Mouse (Mus musculus) ovary, postnatal 14 days (tissue): Measurements from ENCODE around the gene Plagl2.

Experiments used
- DNase-seq: peaks from one replicate; pipeline ENCODE4 v3.0.0; 2022; ENCODE audit warnings: low spot score

Plagl2 gene

GRCm38 (mm10) chr2:153239021-153239859 lies 2.0 kb downstream of the Plagl2 start:
- DNase-seq, result no peak

GRCm38 (mm10) chr2:153238406-153238805 lies 2.8 kb downstream of the Plagl2 start:
- DNase-seq, result no peak

GRCm38 (mm10) chr2:153237891-153238290 lies 3.3 kb downstream of the Plagl2 start:
- no peak for DNase-seq

- no peak for DNase-seq
Observed at GRCm38 (mm10) chr2:153237193-153237592, 4.0 kb downstream of the Plagl2 start.

- DNase-seq, result no peak
Observed at GRCm38 (mm10) chr2:153228523-153228922, 12.7 kb downstream of the Plagl2 start.

- DNase-seq, result no peak
Observed at GRCm38 (mm10) chr2:153227959-153228358, 13.3 kb downstream of the Plagl2 start.

GRCm38 (mm10) chr2:153225595-153225953 lies 15.7 kb downstream of the Plagl2 start:
- no peak for DNase-seq

- no peak for DNase-seq
Observed at GRCm38 (mm10) chr2:153224946-153225594, 16.2 kb downstream of the Plagl2 start, which contains the start of gene Tspyl3. TSS of gene Tspyl3 (minus strand) at chr2:153225441.

- DNase-seq, result no peak
Observed at GRCm38 (mm10) chr2:153222566-153222965, 18.7 kb downstream of the Plagl2 start.

- no peak for DNase-seq
Observed at GRCm38 (mm10) chr2:153222130-153222529, 19.1 kb downstream of the Plagl2 start.

- no peak for DNase-seq
Observed at GRCm38 (mm10) chr2:153221620-153222019, 19.6 kb downstream of the Plagl2 start.

- no peak for DNase-seq
Observed at GRCm38 (mm10) chr2:153218516-153218915, 22.7 kb downstream of the Plagl2 start.

GRCm38 (mm10) chr2:153217826-153218340 lies 23.3 kb downstream of the Plagl2 start:
- DNase-seq, result no peak

GRCm38 (mm10) chr2:153215421-153215820 lies 25.8 kb downstream of the Plagl2 start:
- DNase-seq, result no peak

- DNase-seq, result no peak
Observed at GRCm38 (mm10) chr2:153214771-153215259, 26.4 kb downstream of the Plagl2 start.

GRCm38 (mm10) chr2:153213351-153213750 lies 27.9 kb downstream of the Plagl2 start:
- DNase-seq, result no peak

GRCm38 (mm10) chr2:153211451-153211850 lies 29.8 kb downstream of the Plagl2 start:
- DNase-seq, result no peak

GRCm38 (mm10) chr2:153209286-153209685 lies 31.9 kb downstream of the Plagl2 start:
- no peak for DNase-seq

GRCm38 (mm10) chr2:153208149-153208548 lies 33.1 kb downstream of the Plagl2 start:
- no peak for DNase-seq

- no peak for DNase-seq
Observed at GRCm38 (mm10) chr2:153202766-153203165, 38.5 kb downstream of the Plagl2 start.

GRCm38 (mm10) chr2:153199114-153199513 lies 42.1 kb downstream of the Plagl2 start:
- no peak for DNase-seq

GRCm38 (mm10) chr2:153198485-153198884 lies 42.7 kb downstream of the Plagl2 start:
- no peak for DNase-seq

GRCm38 (mm10) chr2:153194255-153194654 lies 47.0 kb downstream of the Plagl2 start:
- no peak for DNase-seq
